Mouse (Mus musculus) liver (tissue): ENCODE measurements around the gene Kmt2b.
A peak's percentile ranks its signal among the peaks of the same experiment; 100 is the strongest.

Source experiments
- DNase-seq: peaks from one replicate; pipeline ENCODE4 v3.0.0-alpha.2; 2020; ENCODE audit warnings: mixed read lengths

Gene Kmt2b

GRCm38 (mm10) chr7:30588676-30589434 is at the start of gene Kmt2b:
Kmt2b (minus strand) TSS chr7:30588726.
- DNase-seq, result peak; percentile 98

- DNase-seq, result no peak
These were observed 47.9 kb upstream of the Kmt2b start for GRCm38 (mm10) chr7:30636395-30636794.

GRCm38 (mm10) chr7:30635752-30636151 is 47.2 kb upstream of the Kmt2b start, which contains the start of gene Etv2:
Etv2 (minus strand) TSS chr7:30635852.
- DNase-seq, result no peak

DNA sequence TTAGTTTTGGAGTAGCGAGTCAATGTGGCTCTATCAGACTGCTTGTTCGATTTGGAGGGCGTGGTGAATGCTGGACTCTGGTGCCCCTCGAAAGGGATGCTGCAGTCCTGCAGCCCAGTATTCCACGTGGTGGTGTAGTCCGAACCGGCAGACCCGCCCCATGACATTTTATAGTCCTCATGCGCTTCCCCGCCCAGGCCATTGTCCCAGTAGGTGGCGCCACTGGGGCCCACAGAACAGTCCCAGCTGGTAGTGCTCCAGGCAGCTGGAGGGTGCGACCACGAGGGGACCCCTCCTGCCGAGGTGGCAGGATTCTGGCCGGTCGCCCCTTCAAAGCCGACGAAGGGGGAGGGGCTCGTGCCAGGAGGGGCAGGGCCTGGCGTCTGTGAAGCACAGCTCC is 46.1 kb upstream of the Kmt2b start:
- DNase-seq, result peak; percentile 68

GRCm38 (mm10) chr7:30633762-30634412 is 45.4 kb upstream of the Kmt2b start:
- no peak for DNase-seq

DNA sequence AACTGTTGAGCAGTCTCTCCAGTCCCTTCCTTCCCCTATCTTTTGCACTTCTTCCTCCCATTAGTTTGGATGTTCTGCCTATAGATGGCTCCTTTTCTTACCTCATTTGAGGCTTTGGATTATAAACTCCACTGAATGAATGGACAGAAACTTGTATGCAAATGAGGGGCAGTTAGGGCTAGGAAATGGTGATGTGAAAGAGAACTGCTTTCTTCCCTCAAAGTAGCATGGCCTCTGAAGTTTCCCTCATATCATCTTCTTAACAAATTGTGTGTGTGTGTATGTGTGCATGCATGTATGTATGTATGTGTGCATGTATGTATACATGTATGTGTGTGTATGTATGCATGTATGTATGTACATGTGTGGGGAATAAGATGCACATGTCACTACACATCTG is 40.5 kb upstream of the Kmt2b start:
- no peak for DNase-seq

GRCm38 (mm10) chr7:30626647-30627046 is 38.1 kb upstream of the Kmt2b start:
- DNase-seq, result no peak

- peak; percentile 95 for DNase-seq
These were observed 37.2 kb upstream of the Kmt2b start, which contains the start of gene Cox6b1 for GRCm38 (mm10) chr7:30625530-30626384. Cox6b1 (minus strand) TSS chr7:30626151.

GRCm38 (mm10) chr7:30619202-30619601 is 30.7 kb upstream of the Kmt2b start:
- peak; percentile 53 for DNase-seq

DNA sequence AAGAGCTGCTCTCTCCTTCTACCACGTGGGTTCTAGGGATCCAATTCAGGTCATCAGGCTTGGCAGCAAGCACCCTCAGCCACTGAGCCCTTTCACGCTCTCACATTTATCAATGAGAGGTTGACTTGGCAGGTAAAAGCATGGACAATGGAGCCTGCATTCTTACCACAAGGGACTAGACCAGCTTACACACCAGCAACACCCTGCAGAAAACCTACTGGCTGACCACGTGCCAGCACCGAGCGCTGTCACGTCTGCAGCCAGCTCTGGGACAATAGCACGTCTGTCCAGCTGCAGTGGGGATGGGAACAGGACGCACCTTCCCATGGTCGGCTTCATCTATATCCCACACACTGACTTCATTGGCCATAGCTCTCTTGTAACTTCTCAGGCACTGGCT is 30.1 kb upstream of the Kmt2b start:
- DNase-seq, result no peak

DNA sequence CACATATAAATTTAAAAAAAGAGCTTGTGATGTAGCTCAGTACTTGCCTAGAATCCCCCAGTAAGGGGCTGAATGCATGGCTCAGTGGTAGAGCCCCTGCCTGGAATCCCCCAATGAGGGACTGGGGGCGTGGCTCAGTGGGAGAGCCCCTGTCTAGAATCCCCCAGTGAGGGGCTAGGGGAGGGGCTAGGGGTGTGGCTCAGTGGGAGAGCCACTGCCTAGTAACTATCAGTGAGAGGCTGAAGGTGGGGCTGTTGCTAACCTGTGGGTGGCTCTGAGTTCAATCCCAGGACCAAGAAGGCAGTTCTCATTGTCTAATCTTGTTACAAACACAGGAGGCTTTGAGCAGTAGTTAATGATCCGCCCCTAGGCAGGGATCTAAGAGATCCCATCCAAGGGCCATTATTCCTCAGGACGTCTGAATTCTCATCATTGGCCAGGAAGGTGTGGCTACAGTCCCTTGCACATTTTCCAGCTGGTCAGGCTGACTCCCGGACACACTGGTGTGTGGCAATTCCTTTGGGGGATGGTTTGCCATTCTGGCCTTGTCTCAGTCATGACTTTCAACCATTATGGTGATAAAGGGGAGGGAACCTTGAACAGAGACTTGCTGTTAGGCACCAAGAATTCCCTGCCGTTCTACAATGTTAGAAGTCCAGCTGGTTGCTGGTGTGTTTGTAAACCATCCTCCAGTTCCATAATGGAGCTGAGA is 26.7 kb upstream of the Kmt2b start:
- peak; percentile 30 for DNase-seq

DNA sequence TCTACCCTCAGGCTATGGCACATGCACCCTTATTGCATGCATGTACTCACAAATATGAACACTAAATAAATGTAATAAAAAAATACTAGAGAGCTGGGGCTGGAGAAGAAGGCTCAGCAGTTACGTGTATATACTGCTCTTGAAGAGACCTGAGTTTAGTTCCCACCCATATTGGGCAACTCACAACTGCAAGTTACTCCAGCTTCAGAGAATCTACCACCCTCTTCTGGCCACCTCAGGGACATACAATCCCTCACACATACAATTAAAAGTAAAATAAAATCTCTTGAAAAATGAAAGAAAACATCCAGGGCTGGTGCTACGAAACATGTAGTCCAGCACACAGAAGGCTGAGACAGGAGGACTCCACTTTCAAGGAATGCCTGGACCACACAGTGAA is 25.9 kb upstream of the Kmt2b start:
- no peak for DNase-seq

DNA sequence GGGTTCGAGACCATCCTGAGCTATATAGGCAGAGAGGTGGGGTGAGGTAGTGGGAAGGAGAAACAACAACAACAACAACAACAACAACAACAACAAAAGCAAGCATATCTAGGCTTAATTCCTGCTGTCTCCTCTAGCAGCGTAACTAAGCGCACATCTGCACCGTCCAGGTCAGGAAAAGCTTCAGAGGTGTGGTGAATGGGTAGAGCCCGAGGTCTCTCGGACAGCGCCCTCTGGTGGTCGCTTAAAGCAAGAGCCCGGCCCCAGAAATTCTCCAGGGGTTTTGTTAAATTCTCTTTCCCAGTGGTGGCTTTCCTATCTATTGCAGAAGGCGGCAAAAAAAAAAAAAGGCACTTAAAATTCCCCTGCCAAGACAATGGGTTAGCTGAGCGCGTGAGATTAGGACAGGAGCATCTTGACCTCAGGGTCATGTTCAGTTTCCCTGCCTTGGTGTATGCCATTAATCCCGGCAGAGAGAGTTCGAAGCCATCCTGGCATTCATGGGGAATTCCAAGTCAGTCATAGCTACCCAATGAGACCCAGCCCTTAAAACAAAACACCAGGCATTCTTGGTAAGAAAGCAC is 25.1 kb upstream of the Kmt2b start:
- DNase-seq, result peak; percentile 69

DNA sequence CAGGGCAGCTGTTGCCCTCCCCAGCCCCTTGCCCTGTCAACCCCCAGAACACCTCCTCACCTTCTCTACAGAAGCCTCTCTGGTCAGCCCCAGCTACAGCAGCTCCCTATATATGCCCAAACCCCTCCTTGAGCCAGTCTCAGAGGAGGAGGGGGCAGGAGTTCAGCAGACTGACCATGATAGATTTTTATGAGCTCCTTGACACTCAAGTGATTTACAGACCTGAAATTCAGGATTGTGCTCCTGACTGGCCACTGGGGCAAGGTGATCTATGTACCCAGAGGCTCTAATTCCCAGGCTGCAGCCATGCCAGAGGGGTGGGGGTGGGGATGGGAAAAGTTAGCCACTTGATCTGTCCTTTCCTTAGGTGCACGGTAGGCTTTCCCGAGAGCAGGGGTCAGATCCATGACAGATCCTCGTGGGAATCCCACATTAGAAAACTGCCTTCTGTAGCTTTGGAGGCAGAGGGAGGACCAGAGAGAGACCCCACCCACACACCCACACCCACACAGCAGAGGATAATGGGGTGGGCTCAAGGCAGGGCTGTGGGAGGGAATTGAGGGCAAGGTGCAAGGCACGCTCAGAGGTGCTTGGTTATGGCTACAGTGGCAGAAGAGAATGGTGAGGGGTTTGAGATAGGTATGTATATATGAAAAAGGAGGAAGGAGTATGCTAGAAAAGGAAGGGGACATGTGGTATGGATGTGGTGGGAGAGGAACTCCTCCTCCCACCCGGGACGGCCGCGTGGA is 24.3 kb upstream of the Kmt2b start, which contains the start of gene Upk1a:
TSS of gene Upk1a (minus strand) at position 194 of the 749 bp plus-strand sequence.
- DNase-seq, result no peak

GRCm38 (mm10) chr7:30610043-30610442 is 21.5 kb upstream of the Kmt2b start:
- DNase-seq, result no peak

DNA sequence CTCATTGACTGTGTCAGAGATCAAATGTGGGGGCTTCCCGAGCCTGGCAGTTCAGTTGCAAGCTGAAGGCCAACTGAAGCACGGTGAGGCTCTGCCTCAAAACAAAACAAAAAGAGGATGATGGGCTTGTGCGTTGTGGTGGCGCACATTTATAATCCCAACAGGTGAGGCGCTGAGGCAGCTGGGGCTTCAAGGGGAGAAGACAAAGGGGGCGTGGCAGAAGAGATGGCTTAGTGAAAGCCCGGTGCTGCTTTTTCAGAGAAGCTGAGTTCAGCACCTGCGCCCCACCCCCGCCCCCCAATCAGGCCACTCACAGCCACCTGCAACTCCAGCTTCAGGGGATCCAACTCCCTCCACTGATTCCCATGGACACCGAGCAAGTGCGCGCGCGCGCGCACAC is 19.9 kb upstream of the Kmt2b start:
- DNase-seq, result no peak

DNA sequence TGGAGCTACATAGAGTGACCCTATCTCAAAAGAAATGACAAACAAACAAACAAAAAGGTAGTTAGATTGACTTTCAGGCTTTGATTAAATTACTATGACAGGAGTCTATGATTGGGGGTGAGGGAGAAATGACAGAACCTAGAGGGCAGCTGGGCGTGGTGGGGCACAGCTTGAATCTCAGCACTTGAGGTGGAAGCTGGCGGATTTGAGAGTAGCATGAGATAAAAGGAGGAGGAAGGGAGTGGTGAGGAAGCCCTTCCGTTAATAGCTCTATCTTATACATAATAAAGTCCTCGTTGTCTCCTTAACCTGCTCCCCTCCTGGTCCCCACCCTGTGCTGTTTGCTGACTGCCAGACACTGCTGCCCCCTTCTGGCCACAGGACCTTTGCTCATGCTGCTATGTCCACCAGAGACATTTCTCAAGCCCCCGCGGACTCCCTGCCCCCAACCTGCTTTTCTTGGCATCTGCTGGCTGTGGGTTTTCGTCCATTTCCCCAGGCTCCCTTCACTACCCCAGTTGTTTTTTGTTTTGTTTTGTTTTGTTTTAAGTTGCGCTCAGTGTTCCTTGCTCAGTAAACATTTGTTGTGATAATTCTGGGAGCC is 19.3 kb upstream of the Kmt2b start:
- DNase-seq, result peak; percentile 72

DNA sequence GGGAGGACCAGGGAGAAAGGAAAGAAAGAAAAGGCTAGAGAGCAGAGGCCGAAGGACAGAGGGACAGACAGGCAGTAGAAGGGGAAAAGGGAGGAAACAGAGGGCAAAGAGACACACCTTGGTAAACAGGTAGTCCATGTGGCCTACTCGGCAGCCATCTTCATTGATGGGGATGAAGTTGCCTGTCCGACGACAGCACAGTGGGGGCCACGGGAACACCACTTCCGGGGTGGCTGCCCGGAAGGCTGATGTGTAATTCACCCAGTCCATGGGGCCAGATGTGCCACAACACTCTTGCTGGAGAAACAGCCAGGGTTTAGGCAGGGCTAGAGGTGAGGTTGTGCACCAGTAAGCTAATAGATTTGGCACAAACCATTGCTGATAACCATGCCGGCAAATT is 16.4 kb upstream of the Kmt2b start:
- no peak for DNase-seq

DNA sequence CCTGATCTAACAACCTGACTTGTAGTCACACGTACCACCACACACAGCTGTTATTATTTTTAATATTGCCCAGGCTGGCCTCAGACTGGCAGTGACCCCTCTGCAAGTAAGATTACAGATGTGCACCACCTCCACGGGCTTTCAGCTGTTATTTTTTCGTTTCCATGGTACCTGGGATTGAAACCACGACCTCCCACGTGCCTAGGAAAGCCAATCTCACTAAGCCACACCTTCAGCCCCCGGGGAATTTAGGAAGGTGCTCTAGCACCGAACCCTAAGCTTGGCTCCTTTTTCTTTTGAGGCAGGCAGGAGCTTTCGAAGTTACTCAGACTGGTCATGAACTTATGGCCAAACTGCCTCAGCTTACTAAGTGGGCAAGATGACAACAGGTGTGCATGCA is 15.9 kb upstream of the Kmt2b start:
- DNase-seq, result no peak

DNA sequence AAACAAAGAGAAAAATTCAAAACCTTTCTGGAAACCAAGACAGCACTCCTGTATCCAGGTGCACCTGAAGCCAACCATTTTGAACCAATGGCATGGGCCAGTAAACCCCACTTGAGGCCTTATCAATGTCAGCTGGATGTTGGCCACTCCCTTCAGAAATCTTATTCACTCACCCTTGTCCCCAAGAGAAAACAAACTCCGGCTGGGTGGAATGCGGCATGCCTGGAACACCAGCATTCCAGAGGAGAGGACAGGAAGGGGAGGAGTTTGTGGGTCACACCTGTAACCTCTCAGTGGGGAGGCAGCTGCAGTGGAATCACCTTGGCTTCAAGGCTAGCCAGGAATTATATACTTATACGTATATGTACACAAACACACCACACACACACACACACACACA is 14.1 kb upstream of the Kmt2b start:
- DNase-seq, result no peak

DNA sequence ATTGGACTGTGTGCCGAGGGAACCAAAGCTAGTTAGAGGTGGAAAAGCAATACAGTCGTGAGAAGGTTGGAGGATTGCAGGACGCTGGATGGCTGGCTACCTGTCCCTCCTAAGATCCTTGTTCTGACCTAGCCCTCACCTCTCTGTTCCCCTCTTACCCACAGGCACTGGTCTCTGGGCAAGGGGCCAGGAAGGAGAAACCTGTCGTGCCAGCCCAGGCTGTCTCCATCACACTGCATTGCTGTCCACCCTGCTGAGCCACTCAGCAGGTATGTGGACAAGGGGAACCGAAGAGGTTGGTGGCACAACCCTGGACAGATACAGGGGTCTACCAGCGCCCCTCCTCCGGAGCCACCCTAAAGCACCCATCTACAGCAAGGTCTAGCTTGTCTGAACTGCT is 12.1 kb upstream of the Kmt2b start:
- DNase-seq, result no peak
